Mouse (Mus musculus) kidney, embryonic 14.5 days (tissue): ENCODE results near the gene Adss. TPM values are rescaled to one million over a fixed set of nuclear protein-coding genes. Genes with fewer than 3 reads are reported as not detected.

Experiments used
- ATAC-seq: fragments of 200-750 bp; cut with Nextera tagmentation; 2 replicates; pipeline ENCODE4 v1.8.0; 2017; ENCODE audit warnings: moderate number of reproducible peaks, mild to moderate bottlenecking, moderate TSS enrichment, moderate library complexity; ENCODE audit not compliant: low FRiP score, low TSS enrichment
- H3K27ac ChIP-seq: fragments of 300-500 bp; sonication (generic); 2 replicates; pipeline ENCODE4 v1.5.1; 2014; ENCODE audit warnings: low read depth, mild to moderate bottlenecking, low read length, moderate library complexity, mixed read lengths
- H3K27me3 ChIP-seq: fragments of 300-500 bp; sonication (generic); 2 replicates; pipeline ENCODE4 v1.6.1; 2014; ENCODE audit warnings: mild to moderate bottlenecking, low read length; ENCODE audit not compliant: control insufficient read depth, insufficient read depth
- H3K36me3 ChIP-seq: fragments of 300-500 bp; sonication (generic); 2 replicates; pipeline ENCODE4 v1.6.1; 2014; ENCODE audit warnings: low read length, mixed read lengths; ENCODE audit not compliant: control insufficient read depth, insufficient read depth
- H3K4me1 ChIP-seq: fragments of 300-500 bp; sonication (generic); 2 replicates; pipeline ENCODE4 v1.6.1; 2014; ENCODE audit warnings: low read length, mixed read lengths; ENCODE audit not compliant: control insufficient read depth, insufficient read depth
- H3K4me2 ChIP-seq: fragments of 300-500 bp; sonication (generic); replicated peaks from 2 replicates; pipeline ENCODE4 v1.6.1; 2014; ENCODE audit warnings: low read depth, mild to moderate bottlenecking, low read length
- H3K4me3 ChIP-seq: fragments of 300-500 bp; sonication (generic); 2 replicates; pipeline ENCODE4 v1.5.1; 2014; ENCODE audit warnings: mild to moderate bottlenecking, low read length
- H3K9ac ChIP-seq: fragments of 300-500 bp; sonication (generic); 2 replicates; pipeline ENCODE4 v1.6.1; 2014; ENCODE audit warnings: low read depth, mild to moderate bottlenecking, low read length, moderate library complexity
- H3K9me3 ChIP-seq: fragments of 300-500 bp; sonication (generic); 2 replicates; pipeline ENCODE4 v1.6.1; 2016; ENCODE audit warnings: low read length; ENCODE audit not compliant: control insufficient read depth
- WGBS: fragments of 180-500 bp; shearing (Covaris S2); extraction: QIAGEN DNeasy Blood & Tissue Kit; methylation state at CpG from one replicate; pipeline ENCODE4 v1.1.7; 2014; 5-methylcytosine and 5-hydroxymethylcytosine counted together
- polyA plus RNA-seq: library from polyadenylated mRNA; unstranded; fragments of >200 nt; fragmentation: Nextera tagmentation; extraction: Ambion mirVana; gene quantifications from 2 replicates; pipeline ENCODE4 v1.2.1, GENCODE M21; 2014

The Adss gene
- polyA plus RNA-seq, 1 experiment from 2014 or later: 65.8 TPM

DNA sequence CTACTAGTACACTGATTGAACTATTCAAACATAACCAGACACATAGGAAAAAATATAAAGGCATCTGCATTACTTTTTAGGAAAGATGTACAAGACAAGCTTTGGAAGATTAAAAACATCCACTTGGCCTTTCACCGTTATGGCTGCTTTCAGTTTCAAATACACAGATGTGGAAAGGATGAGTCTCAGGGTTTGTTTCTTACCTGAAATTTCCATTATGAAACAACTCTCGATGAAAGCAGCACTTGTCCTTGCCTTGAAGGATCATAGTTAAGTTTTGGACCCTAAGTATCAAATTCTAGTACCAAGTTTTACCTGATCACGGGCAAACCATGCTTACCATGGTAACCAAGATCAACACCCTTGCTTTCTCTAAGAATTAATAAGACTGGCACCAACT lies 3.5 kb downstream of the Adss start:
- Histone ChIP-seq H3K4me2 (no peak overlapping the region), H3K4me1 (peaks cover 9% of the 10 kb centered on the region; the same call in 1 of the 2 replicates), H3K27me3 (no peaks in the 10 kb centered on the region), H3K4me3 (no peak overlapping the region), H3K27ac (no peak overlapping the region), H3K9ac (no peak overlapping the region), H3K36me3 (no peaks in the 10 kb centered on the region), H3K9me3 (no peaks in the 10 kb centered on the region; the same call in 1 of the 2 replicates)
- WGBS: 86% methylated on average over 3 of the region's 3 CpGs
- no peak for ATAC-seq

GRCm38 (mm10) chr1:177777397-177777796 lies 18.9 kb downstream of the Adss start:
- no peak for ATAC-seq
- H3K36me3 ChIP-seq: peaks cover 51% of the 10 kb centered on the region
- 61% methylated on average over 2 of the region's 2 CpGs for WGBS

DNA sequence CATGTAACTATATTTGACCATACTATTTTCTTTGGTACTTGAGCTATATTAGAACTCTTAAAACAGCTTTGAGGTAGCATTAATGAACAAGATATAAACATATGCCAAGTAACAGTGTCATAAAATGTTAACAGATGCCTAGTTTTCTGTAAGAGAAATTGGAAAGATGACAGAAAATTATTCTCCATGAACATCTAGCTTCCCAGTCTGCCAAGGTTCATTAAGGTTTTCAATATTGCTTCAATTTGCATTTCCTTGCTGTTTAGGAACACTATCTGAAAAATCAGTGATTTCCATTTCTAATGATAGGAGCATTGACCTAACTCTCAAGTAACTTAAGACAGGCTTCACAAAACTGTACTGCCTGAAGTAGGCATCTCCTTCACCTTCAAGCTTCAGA lies 27.4 kb downstream of the Adss start:
- Histone ChIP-seq H3K4me1 (no peaks in the 10 kb centered on the region), H3K9ac (no peak overlapping the region), H3K9me3 (no peaks in the 10 kb centered on the region), H3K27ac (no peak overlapping the region), H3K4me2 (no peak overlapping the region), H3K4me3 (no peak overlapping the region), H3K36me3 (peaks cover 66% of the 10 kb centered on the region), H3K27me3 (no peaks in the 10 kb centered on the region)
- ATAC-seq: no peak

More at GRCm38 (mm10) chr1:177777397-177777796, 18.9 kb downstream of the Adss start:
- Histone ChIP-seq H3K9ac (no peak overlapping the region), H3K27me3 (no peaks in the 10 kb centered on the region), H3K9me3 (no peaks in the 10 kb centered on the region), H3K27ac (no peak overlapping the region), H3K4me3 (no peak overlapping the region), H3K4me2 (no peak overlapping the region), H3K4me1 (no peaks in the 10 kb centered on the region)

- Histone ChIP-seq H3K27me3 (no peaks in the 10 kb centered on the region), H3K36me3 (no peaks in the 10 kb centered on the region; the same call in 1 of the 2 replicates), H3K4me2 (no peak overlapping the region), H3K9me3 (no peaks in the 10 kb centered on the region), H3K27ac (no peak overlapping the region), H3K4me1 (no peaks in the 10 kb centered on the region), H3K4me3 (no peak overlapping the region), H3K9ac (no peak overlapping the region)
- no peak for ATAC-seq
- 78% methylated on average over 5 of the region's 5 CpGs for WGBS
Measured at GRCm38 (mm10) chr1:177757249-177757648, 39.1 kb downstream of the Adss start.

DNA sequence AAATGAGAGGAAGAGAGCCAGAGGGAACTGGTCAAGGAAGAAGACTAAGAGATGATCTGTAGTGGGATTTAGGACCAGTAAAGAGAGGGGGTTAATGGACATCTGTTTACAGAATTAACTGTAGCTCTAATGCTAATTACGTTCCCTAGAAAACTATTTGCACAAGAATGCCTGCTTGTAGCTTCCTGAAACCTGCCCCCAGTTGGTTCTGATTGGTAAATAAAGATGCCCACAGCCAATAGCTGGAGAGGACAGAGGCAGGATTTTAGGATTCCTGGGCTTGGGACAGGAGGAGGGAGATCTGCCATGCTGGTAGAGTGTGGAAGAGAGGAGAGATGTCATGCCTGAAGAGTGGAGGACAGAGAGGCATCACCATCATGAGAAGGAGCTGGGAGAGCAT lies 42.8 kb downstream of the Adss start:
- H3K9ac ChIP-seq: no peak overlapping the region
- H3K4me2 ChIP-seq: no peak overlapping the region
- H3K27me3 ChIP-seq: no peaks in the 10 kb centered on the region
- H3K36me3 ChIP-seq: no peaks in the 10 kb centered on the region
- no peak overlapping the region for H3K4me3 ChIP-seq
- no peaks in the 10 kb centered on the region for H3K4me1 ChIP-seq
- peaks cover 24% of the 10 kb centered on the region for H3K9me3 ChIP-seq
- no peak overlapping the region for H3K27ac ChIP-seq
- 74% methylated on average over 1 of the region's 1 CpGs for WGBS
- ATAC-seq: no peak

DNA sequence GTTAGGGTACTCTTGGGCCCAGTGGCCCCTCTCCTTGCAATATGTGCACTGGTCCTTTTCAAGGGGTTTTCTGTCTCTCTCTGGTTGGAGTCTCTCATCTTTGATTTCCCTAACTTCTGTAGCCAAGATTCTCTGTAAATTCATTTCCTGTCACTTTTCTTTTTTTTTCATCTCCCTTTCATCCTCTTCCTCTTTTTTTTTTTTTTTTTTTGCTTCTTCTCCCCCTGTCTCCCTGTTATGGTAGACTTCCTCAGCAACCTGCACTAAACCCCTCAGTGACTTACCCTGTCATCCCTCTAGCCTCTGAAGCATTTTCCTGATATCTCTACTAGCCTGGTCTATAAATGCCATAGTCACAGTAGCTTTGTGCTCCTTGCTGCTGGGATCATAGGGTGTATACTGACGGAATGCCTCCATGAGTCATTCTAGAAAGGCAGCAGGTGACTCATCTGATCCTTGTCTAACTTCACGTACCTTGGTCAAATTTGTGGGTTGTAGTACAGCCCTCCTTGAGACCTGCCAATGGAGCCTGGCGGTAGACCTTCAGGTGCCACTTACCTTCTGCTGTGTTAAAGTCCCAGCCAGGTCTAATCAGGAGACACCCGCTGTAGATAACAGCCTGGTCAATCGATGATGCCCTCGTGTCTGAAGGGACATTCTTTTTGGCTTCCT lies 48.3 kb downstream of the Adss start:
- 94% methylated on average over 6 of the region's 6 CpGs for WGBS
- Histone ChIP-seq H3K9me3 (peaks cover 26% of the 10 kb centered on the region), H3K9ac (no peak overlapping the region), H3K27ac (no peak overlapping the region), H3K4me2 (no peak overlapping the region), H3K4me3 (no peak overlapping the region), H3K36me3 (no peaks in the 10 kb centered on the region), H3K4me1 (no peaks in the 10 kb centered on the region), H3K27me3 (no peaks in the 10 kb centered on the region)
- no peak for ATAC-seq

DNA sequence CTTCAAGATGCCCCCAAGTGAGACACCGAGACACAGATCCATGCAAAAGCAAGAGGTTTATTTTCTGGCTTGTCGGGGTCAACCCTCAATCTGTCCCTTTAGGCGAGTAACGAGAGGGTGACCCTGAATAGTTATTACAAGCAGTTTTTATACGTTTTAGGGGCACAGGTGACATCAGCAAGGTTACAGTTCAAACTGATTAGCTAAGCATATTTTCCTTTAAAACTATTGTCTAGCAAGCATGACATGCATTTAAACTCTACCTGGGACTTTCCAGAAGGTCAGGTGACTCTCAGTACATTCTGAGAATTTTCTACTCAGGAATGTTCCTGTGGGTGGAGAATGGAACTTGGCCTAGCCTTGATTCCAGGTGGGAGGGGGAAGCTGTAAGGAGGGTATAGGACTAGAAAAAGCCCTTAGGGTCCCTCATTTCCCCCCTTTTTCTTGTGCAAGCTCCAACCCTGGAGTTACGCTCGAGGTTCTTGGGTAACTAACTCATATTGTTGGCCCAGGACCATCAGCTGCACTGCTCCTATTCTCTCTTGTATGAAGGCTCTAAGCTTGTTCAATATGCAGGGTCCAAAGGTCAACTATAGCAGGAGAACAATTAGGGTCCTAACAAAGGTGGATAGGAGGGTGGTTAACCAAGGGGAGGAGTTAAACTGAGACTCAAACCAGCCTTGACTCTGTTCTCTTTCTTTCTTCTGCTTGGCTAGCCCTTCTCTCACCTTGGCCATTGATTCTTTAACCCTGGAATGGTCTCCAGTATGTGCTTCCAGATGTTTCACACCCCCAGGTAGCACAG lies 51.6 kb downstream of the Adss start:
- WGBS: 80% methylated on average over 7 of the region's 7 CpGs
- Histone ChIP-seq H3K4me2 (no peak overlapping the region), H3K4me1 (no peaks in the 10 kb centered on the region), H3K27ac (no peak overlapping the region), H3K9me3 (peaks cover 9% of the 10 kb centered on the region), H3K27me3 (no peaks in the 10 kb centered on the region), H3K36me3 (no peaks in the 10 kb centered on the region), H3K4me3 (no peak overlapping the region), H3K9ac (no peak overlapping the region)
- no peak for ATAC-seq

- H3K4me3 ChIP-seq: no peak overlapping the region
- no peak overlapping the region for H3K9ac ChIP-seq
- no peaks in the 10 kb centered on the region for H3K27me3 ChIP-seq
- no peak overlapping the region for H3K27ac ChIP-seq
- no peaks in the 10 kb centered on the region for H3K36me3 ChIP-seq
- no peaks in the 10 kb centered on the region for H3K4me1 ChIP-seq
- 67% methylated on average over 1 of the region's 1 CpGs for WGBS
- no peak for ATAC-seq
- no peaks in the 10 kb centered on the region for H3K9me3 ChIP-seq
- no peak overlapping the region for H3K4me2 ChIP-seq
Measured at GRCm38 (mm10) chr1:177742119-177742518, 54.2 kb downstream of the Adss start.

DNA sequence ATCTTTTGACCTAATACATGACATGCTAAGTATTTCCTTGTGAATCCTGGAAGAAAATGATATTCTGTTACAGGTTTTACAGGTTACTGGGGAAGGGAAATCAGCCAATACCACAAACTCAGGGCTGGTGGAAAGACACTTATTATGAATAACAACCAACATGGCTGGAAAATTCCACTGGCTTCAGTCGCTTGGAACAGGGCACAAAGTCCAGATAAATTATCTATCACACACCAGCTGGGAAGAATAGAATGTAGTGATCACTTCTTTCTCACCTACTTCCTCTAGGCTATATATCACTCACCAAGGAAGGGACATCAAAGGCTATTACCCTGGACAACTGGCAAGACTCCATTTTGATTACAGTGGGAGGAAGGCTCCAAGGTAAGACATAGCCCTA lies 55.6 kb downstream of the Adss start:
- WGBS: 47% methylated on average over 1 of the region's 1 CpGs
- no peak overlapping the region for H3K4me3 ChIP-seq
- H3K27me3 ChIP-seq: no peaks in the 10 kb centered on the region
- no peak overlapping the region for H3K27ac ChIP-seq
- no peak for ATAC-seq
- H3K4me2 ChIP-seq: no peak overlapping the region
- no peak overlapping the region for H3K9ac ChIP-seq
- no peaks in the 10 kb centered on the region for H3K36me3 ChIP-seq
- H3K4me1 ChIP-seq: no peaks in the 10 kb centered on the region
- no peaks in the 10 kb centered on the region for H3K9me3 ChIP-seq
